10 mouse cellular contexts compared by ENCODE assay signal in genomic region chr6:95445036-95445435, GRCm38 (mm10).
DNase-seq lines count a peak whose midpoint lies in the region; ATAC-seq and TF ChIP-seq lines count a peak whose summit lies in the region.
"Had no signal": no experiment of that assay in that cellular context is flagged by ENCODE, and none has a peak within 500 bp of the region (broad histone marks: within the 10 kb centered on the region; RNA-seq: fewer than 3 reads in every experiment).

No protein-coding gene starts in this region.

- no peak for ATAC-seq in liver, embryonic 12.5 days

- no peak overlapping the region for H3K4me2 ChIP-seq in liver, embryonic 12.5 days

- H3K79me2 ChIP-seq in liver, adult 2 months (ENCODE audit: control insufficient read depth, insufficient read depth, low read length): no peaks in the 10 kb centered on the region

- DNase-seq in liver, adult 2 months (ENCODE audit: extremely low read depth, low read depth, low spot score): peak; percentile 72
- DNase-seq in cerebellum, postnatal 25 days: peak; percentile 70 to 84
- DNase-seq in kidney, postnatal 36 days: peak; percentile 85 to 92
- DNase-seq in urinary bladder, postnatal 14 days (ENCODE audit: low spot score): peak; percentile 61
- DNase-seq in frontal cortex, postnatal 25 days (ENCODE audit: low spot score in 2 of 2): no peak
- DNase-seq in thymus, postnatal 25 days: no peak
- DNase-seq in layer of hippocampus, postnatal 14 days (ENCODE audit: low spot score in 2 of 2): no peak

- TF ChIP-seq CTCF in liver, adult 2 months (IDR thresholded peaks at IDR 0.05; ENCODE audit: low read depth, low read length): no peak

- H3K9ac ChIP-seq in liver, adult 2 months (ENCODE audit: low read depth, low read length): no peak overlapping the region
- H3K9ac ChIP-seq in liver, embryonic 12.5 days: no peak overlapping the region

- no peak for TF ChIP-seq POLR2A in liver, adult 2 months (IDR thresholded peaks at IDR 0.05; ENCODE audit: extremely low read depth, insufficient read depth, low read length)

- H3K9me3 ChIP-seq in liver, embryonic 12.5 days (replicated peaks): no peaks in the 10 kb centered on the region
- H3K9me3 ChIP-seq: G1E had no signal

- H3K4me1 ChIP-seq in liver, adult 2 months (ENCODE audit: control insufficient read depth, insufficient read depth, low read length): no peaks in the 10 kb centered on the region
- no peaks in the 10 kb centered on the region for H3K4me1 ChIP-seq in liver, embryonic 12.5 days

- H3K27ac ChIP-seq in liver, adult 2 months (replicated peaks; ENCODE audit: insufficient read depth, low read depth, low read length): no peak overlapping the region
- no peak overlapping the region for H3K27ac ChIP-seq in liver, embryonic 12.5 days

- 44% methylated on average over 4 of the region's 4 CpGs for WGBS in liver, adult 2 months
- WGBS in liver, embryonic 12.5 days (ENCODE audit: insufficient replicate concordance): 61% methylated on average over 4 of the region's 4 CpGs

- H3K4me3 ChIP-seq in liver, adult 2 months (ENCODE audit: insufficient read depth, low read depth, low read length): no peak overlapping the region
- no peak overlapping the region for H3K4me3 ChIP-seq in liver, embryonic 12.5 days
- H3K4me3 ChIP-seq: myocyte had no signal

- no peaks in the 10 kb centered on the region for H3K27me3 ChIP-seq in liver, adult 2 months (ENCODE audit: control insufficient read depth, insufficient read depth, low read length)
- no peaks in the 10 kb centered on the region for H3K27me3 ChIP-seq in liver, embryonic 12.5 days (replicated peaks)

- no peaks in the 10 kb centered on the region for H3K36me3 ChIP-seq in liver, adult 2 months (ENCODE audit: control insufficient read depth, insufficient read depth, low read length)
- H3K36me3 ChIP-seq in liver, embryonic 12.5 days: no peaks in the 10 kb centered on the region
- H3K36me3 ChIP-seq: G1E had no signal

Comparison
In these comparisons a context has a peak if more than half of its experiments do, and no peak if none do; other contexts are left out.
1. DNase-seq: peak in liver, adult 2 months (single experiment), cerebellum, postnatal 25 days (2 of 2), kidney, postnatal 36 days (2 of 2) and urinary bladder, postnatal 14 days (single experiment); none in frontal cortex, postnatal 25 days (0 of 2), thymus, postnatal 25 days (single experiment) and layer of hippocampus, postnatal 14 days (0 of 2).